Mouse (Mus musculus): ENCODE results near the gene Gm2696. TPM values are rescaled to one million over a fixed set of nuclear protein-coding genes. Genes with fewer than 3 reads are reported as not detected.
A peak's percentile ranks its signal among the peaks of the same experiment; 100 is the strongest.

Gm2696 gene
- polyA plus RNA-seq, 1 experiment from 2014 or later = not detected

GRCm38 (mm10) chr10:77826951-77827350 lies 12.5 kb downstream of the Gm2696 start, which contains the start of gene Krtap10-4:
Gene Krtap10-4 (minus strand): TSS chr10:77827095.
- no peak within 1 kb of the TSS for H3K9ac ChIP-seq (ENCODE audit: low read depth, low read length)
- no peaks in the 10 kb centered on the region for H3K27me3 ChIP-seq (ENCODE audit: control insufficient read depth, insufficient read depth, low read depth, low read length)
- ATAC-seq (ENCODE audit: low read depth) = no peak
- no peak within 1 kb of the TSS for H3K4me2 ChIP-seq (ENCODE audit: low read depth, low read length)
- H3K9me3 ChIP-seq (replicated peaks; ENCODE audit: control insufficient read depth, low read length) = no peaks in the 10 kb centered on the region
- no peak within 1 kb of the TSS for H3K27ac ChIP-seq (ENCODE audit: low read length)
- WGBS (ENCODE audit: insufficient replicate concordance) = 41% methylated on average over 6 of the region's 6 CpGs
- H3K4me3 ChIP-seq (ENCODE audit: low read depth, low read length) = no peak within 1 kb of the TSS
- no peaks in the 10 kb centered on the region for H3K4me1 ChIP-seq (ENCODE audit: control insufficient read depth, low read depth, low read length)
- no peaks in the 10 kb centered on the region for H3K36me3 ChIP-seq (ENCODE audit: control insufficient read depth, insufficient read depth)

GRCm38 (mm10) chr10:77835647-77836046 lies 21.2 kb downstream of the Gm2696 start, which contains the start of gene Krtap10-10:
Gene Krtap10-10 (plus strand): TSS chr10:77835947.
- Histone ChIP-seq H3K36me3 (ENCODE audit: control insufficient read depth, insufficient read depth) (no peaks in the 10 kb centered on the region), H3K9me3 (replicated peaks; ENCODE audit: control insufficient read depth, low read length) (no peaks in the 10 kb centered on the region), H3K4me1 (ENCODE audit: control insufficient read depth, low read depth, low read length) (no peaks in the 10 kb centered on the region), H3K9ac (ENCODE audit: low read depth, low read length) (no peak within 1 kb of the TSS), H3K4me2 (ENCODE audit: low read depth, low read length) (no peak within 1 kb of the TSS), H3K4me3 (ENCODE audit: low read depth, low read length) (no peak within 1 kb of the TSS), H3K27me3 (ENCODE audit: control insufficient read depth, insufficient read depth, low read depth, low read length) (no peaks in the 10 kb centered on the region), H3K27ac (ENCODE audit: low read length) (no peak within 1 kb of the TSS)
- 48% methylated on average over 9 of the region's 9 CpGs for WGBS (ENCODE audit: insufficient replicate concordance)
- no peak for ATAC-seq (ENCODE audit: low read depth)

- Histone ChIP-seq H3K36me3 (ENCODE audit: control insufficient read depth, insufficient read depth) (no peaks in the 10 kb centered on the region), H3K27me3 (ENCODE audit: control insufficient read depth, insufficient read depth, low read depth, low read length) (no peaks in the 10 kb centered on the region), H3K9me3 (replicated peaks; ENCODE audit: control insufficient read depth, low read length) (no peaks in the 10 kb centered on the region), H3K4me3 (ENCODE audit: low read depth, low read length) (no peak overlapping the region), H3K27ac (ENCODE audit: low read length) (no peak overlapping the region), H3K4me1 (ENCODE audit: control insufficient read depth, low read depth, low read length) (no peaks in the 10 kb centered on the region), H3K4me2 (ENCODE audit: low read depth, low read length) (no peak overlapping the region), H3K9ac (ENCODE audit: low read depth, low read length) (no peak overlapping the region)
- 53% methylated on average over 6 of the region's 6 CpGs for WGBS (ENCODE audit: insufficient replicate concordance)
- no peak for ATAC-seq (ENCODE audit: low read depth)
These were observed 24.5 kb downstream of the Gm2696 start for GRCm38 (mm10) chr10:77839006-77839405.

GRCm38 (mm10) chr10:77846503-77846902 lies 32.0 kb downstream of the Gm2696 start, which contains the start of gene Gm36176:
Gene Gm36176 (plus strand): TSS chr10:77846803.
- no peak within 1 kb of the TSS for H3K4me3 ChIP-seq (ENCODE audit: low read depth, low read length)
- H3K4me1 ChIP-seq (ENCODE audit: control insufficient read depth, low read depth, low read length) = no peaks in the 10 kb centered on the region
- 61% methylated on average over 2 of the region's 3 CpGs for WGBS (ENCODE audit: insufficient replicate concordance)
- ATAC-seq (ENCODE audit: low read depth) = no peak
- no peaks in the 10 kb centered on the region for H3K27me3 ChIP-seq (ENCODE audit: control insufficient read depth, insufficient read depth, low read depth, low read length)
- H3K9ac ChIP-seq (ENCODE audit: low read depth, low read length) = no peak within 1 kb of the TSS
- H3K36me3 ChIP-seq (ENCODE audit: control insufficient read depth, insufficient read depth) = no peaks in the 10 kb centered on the region
- H3K27ac ChIP-seq (ENCODE audit: low read length) = no peak within 1 kb of the TSS
- H3K9me3 ChIP-seq (replicated peaks; ENCODE audit: control insufficient read depth, low read length) = no peaks in the 10 kb centered on the region
- no peak within 1 kb of the TSS for H3K4me2 ChIP-seq (ENCODE audit: low read depth, low read length)

- Histone ChIP-seq H3K9ac (ENCODE audit: low read depth, low read length) (no peak overlapping the region), H3K4me1 (ENCODE audit: control insufficient read depth, low read depth, low read length) (no peaks in the 10 kb centered on the region), H3K9me3 (replicated peaks; ENCODE audit: control insufficient read depth, low read length) (no peaks in the 10 kb centered on the region), H3K27me3 (ENCODE audit: control insufficient read depth, insufficient read depth, low read depth, low read length) (no peaks in the 10 kb centered on the region), H3K36me3 (ENCODE audit: control insufficient read depth, insufficient read depth) (no peaks in the 10 kb centered on the region), H3K4me2 (ENCODE audit: low read depth, low read length) (no peak overlapping the region), H3K27ac (ENCODE audit: low read length) (no peak overlapping the region), H3K4me3 (ENCODE audit: low read depth, low read length) (no peak overlapping the region)
- ATAC-seq (ENCODE audit: low read depth) = no peak
- WGBS (ENCODE audit: insufficient replicate concordance) = 19% methylated on average over 2 of the region's 2 CpGs
These were observed 32.5 kb downstream of the Gm2696 start for GRCm38 (mm10) chr10:77846961-77847360.

GRCm38 (mm10) chr10:77847538-77847937 lies 33.1 kb downstream of the Gm2696 start:
- Histone ChIP-seq H3K27ac (ENCODE audit: low read length) (no peak overlapping the region), H3K4me3 (ENCODE audit: low read depth, low read length) (no peak overlapping the region), H3K27me3 (ENCODE audit: control insufficient read depth, insufficient read depth, low read depth, low read length) (no peaks in the 10 kb centered on the region), H3K9ac (ENCODE audit: low read depth, low read length) (no peak overlapping the region), H3K36me3 (ENCODE audit: control insufficient read depth, insufficient read depth) (no peaks in the 10 kb centered on the region), H3K9me3 (replicated peaks; ENCODE audit: control insufficient read depth, low read length) (no peaks in the 10 kb centered on the region), H3K4me1 (ENCODE audit: control insufficient read depth, low read depth, low read length) (no peaks in the 10 kb centered on the region), H3K4me2 (ENCODE audit: low read depth, low read length) (no peak overlapping the region)
- WGBS (ENCODE audit: insufficient replicate concordance) = 60% methylated on average over 2 of the region's 2 CpGs
- no peak for ATAC-seq (ENCODE audit: low read depth)

GRCm38 (mm10) chr10:77852559-77852958 lies 38.1 kb downstream of the Gm2696 start, which contains the start of gene Gm10318:
Gene Gm10318 (plus strand): TSS chr10:77852859.
- no peak within 1 kb of the TSS for H3K4me2 ChIP-seq (ENCODE audit: low read depth, low read length)
- no peaks in the 10 kb centered on the region for H3K36me3 ChIP-seq (ENCODE audit: control insufficient read depth, insufficient read depth)
- no peak within 1 kb of the TSS for H3K9ac ChIP-seq (ENCODE audit: low read depth, low read length)
- no peaks in the 10 kb centered on the region for H3K4me1 ChIP-seq (ENCODE audit: control insufficient read depth, low read depth, low read length)
- H3K4me3 ChIP-seq (ENCODE audit: low read depth, low read length) = no peak within 1 kb of the TSS
- no peaks in the 10 kb centered on the region for H3K9me3 ChIP-seq (replicated peaks; ENCODE audit: control insufficient read depth, low read length)
- 54% methylated on average over 9 of the region's 9 CpGs for WGBS (ENCODE audit: insufficient replicate concordance)
- H3K27ac ChIP-seq (ENCODE audit: low read length) = no peak within 1 kb of the TSS
- H3K27me3 ChIP-seq (ENCODE audit: control insufficient read depth, insufficient read depth, low read depth, low read length) = no peaks in the 10 kb centered on the region
- ATAC-seq (ENCODE audit: low read depth) = no peak

- WGBS (ENCODE audit: insufficient replicate concordance) = 42% methylated on average over 7 of the region's 7 CpGs
- no peak within 1 kb of the TSS for H3K4me2 ChIP-seq (ENCODE audit: low read depth, low read length)
- H3K27me3 ChIP-seq (ENCODE audit: control insufficient read depth, insufficient read depth, low read depth, low read length) = no peaks in the 10 kb centered on the region
These were observed 47.2 kb downstream of the Gm2696 start, which contains the start of gene Gm3285 for GRCm38 (mm10) chr10:77861675-77862074. Gene Gm3285 (plus strand): TSS chr10:77861975.

GRCm38 (mm10) chr10:77864067-77864761 lies 49.7 kb downstream of the Gm2696 start:
- Histone ChIP-seq H3K4me1 (ENCODE audit: control insufficient read depth, low read depth, low read length) (no peaks in the 10 kb centered on the region), H3K27me3 (ENCODE audit: control insufficient read depth, insufficient read depth, low read depth, low read length) (no peaks in the 10 kb centered on the region), H3K4me2 (ENCODE audit: low read depth, low read length) (0 out of 2 replicates have a peak overlapping the region, but pooled peaks have one; percentile 24), H3K9me3 (replicated peaks; ENCODE audit: control insufficient read depth, low read length) (no peaks in the 10 kb centered on the region), H3K9ac (ENCODE audit: low read depth, low read length) (no peak overlapping the region), H3K27ac (ENCODE audit: low read length) (no peak overlapping the region), H3K4me3 (ENCODE audit: low read depth, low read length) (no peak overlapping the region), H3K36me3 (ENCODE audit: control insufficient read depth, insufficient read depth) (no peaks in the 10 kb centered on the region)
- ATAC-seq (ENCODE audit: low read depth) = peak; percentile 43
- WGBS (ENCODE audit: insufficient replicate concordance) = 20% methylated on average over 14 of the region's 14 CpGs

More at GRCm38 (mm10) chr10:77861675-77862074, 47.2 kb downstream of the Gm2696 start, which contains the start of gene Gm3285:
- H3K4me3 ChIP-seq (ENCODE audit: low read depth, low read length) = no peak within 1 kb of the TSS
- ATAC-seq (ENCODE audit: low read depth) = no peak
- no peaks in the 10 kb centered on the region for H3K9me3 ChIP-seq (replicated peaks; ENCODE audit: control insufficient read depth, low read length)
- H3K36me3 ChIP-seq (ENCODE audit: control insufficient read depth, insufficient read depth) = no peaks in the 10 kb centered on the region
- H3K27ac ChIP-seq (ENCODE audit: low read length) = no peak within 1 kb of the TSS
- H3K9ac ChIP-seq (ENCODE audit: low read depth, low read length) = no peak within 1 kb of the TSS
- H3K4me1 ChIP-seq (ENCODE audit: control insufficient read depth, low read depth, low read length) = no peaks in the 10 kb centered on the region
